Mouse (Mus musculus) G1E (cell line): ENCODE results near the gene Selenok. TPM values are rescaled to one million over a fixed set of nuclear protein-coding genes. Genes with fewer than 3 reads are reported as not detected.

Experiments used
- ATAC-seq: 2 replicates; pipeline ENCODE4 v1.8.0; 2016; ENCODE audit warnings: mild to moderate bottlenecking; ENCODE audit not compliant: insufficient number of reproducible peaks, poor library complexity, low FRiP score, severe bottlenecking; ENCODE audit errors: extremely low read depth
- DNase-seq: peaks from one replicate; pipeline ENCODE4 v3.0.0; 2012; ENCODE audit warnings: low spot score
- H3K27me3 ChIP-seq: 2 replicates; pipeline ENCODE4 v1.6.1; 2012; ENCODE audit warnings: mild to moderate bottlenecking, low read length, inconsistent platforms; ENCODE audit not compliant: insufficient read depth
- H3K36me3 ChIP-seq: replicated peaks from 2 replicates; pipeline ENCODE3; 2012; ENCODE audit warnings: mild to moderate bottlenecking, inconsistent platforms
- H3K4me1 ChIP-seq: 2 replicates; pipeline ENCODE4 v1.6.1; 2012; ENCODE audit warnings: low read depth, low read length, inconsistent platforms, mixed read lengths; ENCODE audit not compliant: insufficient read depth
- H3K4me3 ChIP-seq: 2 replicates; pipeline ENCODE4 v1.5.1; 2012; ENCODE audit warnings: low read depth, mild to moderate bottlenecking, inconsistent platforms, low read length, moderate library complexity, mixed read lengths
- H3K9me3 ChIP-seq: replicated peaks from 2 replicates; pipeline ENCODE4 v1.6.1; 2012; ENCODE audit warnings: inconsistent platforms
- CTCF ChIP-seq: IDR thresholded peaks from 2 replicates; pipeline ENCODE4 v1.5.1; 2012; ENCODE audit warnings: low read depth, low read length, inconsistent platforms, mixed read lengths
- GATA1 ChIP-seq: IDR thresholded peaks from 2 replicates; pipeline ENCODE4 v1.6.1; 2012; ENCODE audit warnings: borderline replicate concordance, low read length, inconsistent platforms, mixed read lengths
- GATA2 ChIP-seq: IDR thresholded peaks from 2 replicates; pipeline ENCODE4 v1.6.1; 2012; ENCODE audit warnings: low read depth, low read length, inconsistent platforms, borderline replicate concordance
- POLR2AphosphoS5 ChIP-seq: IDR thresholded peaks from 2 replicates; pipeline ENCODE4 v1.6.1; 2012; ENCODE audit warnings: low read depth, low read length, inconsistent platforms; ENCODE audit not compliant: insufficient replicate concordance
- TAL1 ChIP-seq: conservative IDR thresholded peaks from 2 replicates; pipeline ENCODE4 v1.6.1; 2012; ENCODE audit warnings: low read depth, low read length, inconsistent platforms, mixed read lengths
- polyA plus RNA-seq: library from polyadenylated mRNA; stranded (reverse); fragments of >175 nt; gene quantifications from 2 replicates; pipeline ENCODE4 v1.2.3, GENCODE M21; 2012
- total RNA-seq, 2 experiments: library from RNA; stranded (forward) in 1 of 2; stranded (reverse) in 1 of 2; fragments of 200-1000 nt in 1 of 2; fragments of >200 nt in 1 of 2; fragmentation: Nextera tagmentation in 1 of 2; gene quantifications; 2 replicates each; pipeline ENCODE4 v1.2.3; 2014 to 2017

Selenok gene
- total and polyA plus RNA-seq, 3 experiments: 6.2 to 312 (median 49.4) TPM

DNA sequence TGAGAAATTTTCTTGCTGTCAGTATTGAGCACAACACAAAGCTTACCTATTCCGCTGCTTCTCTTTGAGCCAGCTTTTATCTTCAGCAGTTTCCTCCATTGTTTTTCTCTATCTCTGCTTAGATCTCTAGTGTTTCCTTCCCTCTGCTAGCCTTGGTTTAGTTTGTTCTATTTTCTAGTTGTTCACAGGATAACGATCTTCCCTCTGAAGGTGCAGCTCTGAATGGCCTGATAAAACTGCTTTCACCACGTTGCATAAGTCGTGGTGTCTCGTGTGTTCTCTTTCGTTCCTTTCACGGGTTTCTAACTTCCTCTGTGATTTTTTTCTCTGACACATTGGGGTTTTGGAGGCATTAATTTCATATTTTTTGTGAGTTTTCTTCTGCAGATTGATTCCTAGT is 56.3 kb downstream of the Selenok start:
- Histone ChIP-seq H3K4me1 (no peaks in the 10 kb centered on the region), H3K27me3 (no peaks in the 10 kb centered on the region), H3K36me3 (no peaks in the 10 kb centered on the region), H3K4me3 (no peak overlapping the region), H3K9me3 (no peaks in the 10 kb centered on the region)
- ATAC-seq (no peak), DNase-seq (no peak)
- no peak for TF ChIP-seq GATA2
- no peak for TF ChIP-seq GATA1
- TF ChIP-seq CTCF: no peak
- TF ChIP-seq POLR2AphosphoS5: no peak
- TF ChIP-seq TAL1: no peak

Other genes with a start within 250 kb of the Selenok start
- not detected in 2 replicates for gene Cacna2d3, start 246.4 kb upstream of the Selenok start, total RNA-seq (2014; fragmentation: Nextera tagmentation)
- gene Cacna2d3, start 246.4 kb upstream of the Selenok start, total RNA-seq (2017): 0.11 and 0.41 TPM in 2 replicates
- not detected in 2 replicates for gene Cacna2d3, start 246.4 kb upstream of the Selenok start, polyA plus RNA-seq
- gene Actr8, start 10.0 kb downstream of the Selenok start, total RNA-seq (2014; fragmentation: Nextera tagmentation): 39.9 and 46.2 TPM in 2 replicates
- gene Actr8, start 10.0 kb downstream of the Selenok start, total RNA-seq (2017): 45.8 and 53.0 TPM in 2 replicates
- gene Actr8, start 10.0 kb downstream of the Selenok start, polyA plus RNA-seq: 34.9 and 39.0 TPM in 2 replicates
- not detected in 2 replicates for gene Il17rb, start 40.6 kb downstream of the Selenok start, total RNA-seq (2014; fragmentation: Nextera tagmentation)
- 0.23 and 0.33 TPM in 2 replicates for gene Il17rb, start 40.6 kb downstream of the Selenok start, total RNA-seq (2017)
- gene Il17rb, start 40.6 kb downstream of the Selenok start, polyA plus RNA-seq: not detected in 2 replicates
- gene Chdh, start 40.7 kb downstream of the Selenok start, total RNA-seq (2014; fragmentation: Nextera tagmentation): not detected in 2 replicates
- under 0.01 and 0.16 TPM in 2 replicates for gene Chdh, start 40.7 kb downstream of the Selenok start, total RNA-seq (2017)
- 0.01 TPM in 1 of 2 replicates, not detected in the other for gene Chdh, start 40.7 kb downstream of the Selenok start, polyA plus RNA-seq